Comparison of ENCODE assay signal across 11 mouse cellular contexts in genomic region chr5:131089876-131090275, GRCm38 (mm10).
DNase-seq lines count a peak whose midpoint lies in the region; ATAC-seq lines count a peak whose summit lies in the region.
"Had no signal": no experiment of that assay in that cellular context is flagged by ENCODE, and none has a peak within 500 bp of the region (broad histone marks: within the 10 kb centered on the region; RNA-seq: fewer than 3 reads in every experiment).

No protein-coding gene starts in this region.

- ATAC-seq in erythroid progenitor cell, adult 5-6 weeks (replicated peaks; ENCODE audit: low FRiP score, poor library complexity, severe bottlenecking): no peak

- DNase-seq in embryo, embryonic 11 days: peak; percentile 14
- DNase-seq in embryo, embryonic 10 days (ENCODE audit: low spot score): no peak
- DNase-seq in kidney, postnatal 4 days: peak; percentile 6 to 39
- no peak for DNase-seq in kidney, postnatal 10 days
- DNase-seq in layer of hippocampus, adult 8-10 months (ENCODE audit: low spot score in 2 of 2): peak; percentile 79 to 80
- DNase-seq in mesoderm, embryonic 11.5 days (ENCODE audit: low read depth, low spot score): peak; percentile 18
- no peak for DNase-seq in adrenal gland, adult 8-10 months
- DNase-seq: adrenal gland, postnatal 10 days; cerebellum, postnatal 10 days; gastrocnemius, postnatal 10 days had no signal

Comparison
In these comparisons a context has a peak if more than half of its experiments do, and no peak if none do; other contexts are left out.
1. DNase-seq: peak in embryo, embryonic 11 days (single experiment), kidney, postnatal 4 days (2 of 2), layer of hippocampus, adult 8-10 months (2 of 2) and mesoderm, embryonic 11.5 days (single experiment); none in embryo, embryonic 10 days (single experiment), kidney, postnatal 10 days (single experiment) and adrenal gland, adult 8-10 months (single experiment).